Mouse (Mus musculus) adipocyte (in vitro differentiated cells): ENCODE data around the gene B4galt4.
A peak's percentile ranks its signal among the peaks of the same experiment; 100 is the strongest.

Experiments
- DNase-seq: peaks from one replicate; pipeline ENCODE4 v3.0.0-alpha.2; 2016; ENCODE audit warnings: low spot score

The B4galt4 gene

GRCm38 (mm10) chr16:38729139-38729538 lies 12.9 kb upstream of the B4galt4 start:
- DNase-seq: no peak

GRCm38 (mm10) chr16:38729610-38730288 lies 12.3 kb upstream of the B4galt4 start:
- DNase-seq: peak; percentile 78

DNA sequence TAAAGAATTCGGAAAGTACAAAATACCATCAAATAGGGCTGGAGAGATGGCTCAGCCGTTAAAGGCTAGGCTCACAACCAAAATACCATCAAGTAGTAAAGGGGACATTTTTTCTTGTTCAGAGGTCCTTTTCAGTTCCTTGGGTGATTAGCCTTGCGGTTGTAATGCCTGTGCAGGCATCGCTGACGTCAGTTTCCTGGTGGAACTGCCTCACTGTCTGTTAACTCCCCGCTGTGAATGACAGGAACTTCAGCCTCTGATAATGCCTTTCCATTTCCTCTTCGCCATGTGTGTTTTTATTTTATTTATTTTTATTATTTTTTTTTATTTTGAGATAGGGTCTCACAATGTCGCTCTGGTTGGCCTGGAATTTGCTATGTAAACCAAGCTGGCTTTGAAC lies 11.1 kb upstream of the B4galt4 start:
- DNase-seq: no peak

GRCm38 (mm10) chr16:38741204-38741903 lies 710 bp upstream of the B4galt4 start:
- DNase-seq: no peak

DNA sequence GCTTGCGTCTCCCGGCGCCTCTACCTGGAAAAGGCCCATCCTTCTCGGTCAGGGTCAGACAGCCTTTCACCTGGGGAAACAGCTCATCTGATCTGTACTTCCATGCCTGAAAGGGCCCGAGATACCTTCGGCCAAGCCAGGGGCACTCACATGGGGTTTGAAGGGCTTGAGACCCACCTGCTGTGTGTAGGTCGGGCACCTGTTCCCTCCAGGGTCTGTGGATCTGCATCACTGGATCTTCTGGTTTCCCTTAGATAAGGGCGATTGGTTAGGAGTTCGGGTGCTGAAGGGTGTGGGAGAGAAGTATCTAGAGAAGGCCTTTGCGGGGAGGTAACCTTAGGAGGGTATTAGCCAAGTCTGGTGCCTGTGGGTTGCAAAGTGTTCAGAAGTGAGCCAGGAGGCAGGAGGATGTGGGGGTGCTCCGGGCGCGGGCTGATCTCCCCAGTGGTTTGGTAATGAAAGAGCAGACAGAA lies 631 bp downstream of the B4galt4 start:
- no peak for DNase-seq

- DNase-seq: no peak
Measured at GRCm38 (mm10) chr16:38743941-38744673, 2.0 kb downstream of the B4galt4 start.

DNA sequence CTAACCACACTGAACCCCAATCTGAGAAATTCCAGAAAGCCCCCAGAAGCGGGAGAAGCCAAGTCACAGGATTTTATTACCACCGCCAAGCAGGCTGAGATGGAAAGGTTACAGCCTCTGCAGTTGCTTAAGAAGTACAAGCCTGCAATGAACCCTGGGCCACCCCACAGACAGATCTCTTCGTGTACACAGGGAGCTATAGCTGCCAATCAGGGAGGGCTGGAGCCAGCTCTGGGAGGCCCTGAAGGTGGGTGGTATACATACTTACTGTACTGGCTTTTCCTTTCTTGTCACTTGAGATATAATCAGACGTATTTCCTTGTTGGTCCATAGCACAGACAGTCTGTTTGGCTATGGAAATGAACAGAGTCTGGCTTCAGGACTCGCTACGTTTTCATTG lies 8.7 kb downstream of the B4galt4 start:
- no peak for DNase-seq

DNA sequence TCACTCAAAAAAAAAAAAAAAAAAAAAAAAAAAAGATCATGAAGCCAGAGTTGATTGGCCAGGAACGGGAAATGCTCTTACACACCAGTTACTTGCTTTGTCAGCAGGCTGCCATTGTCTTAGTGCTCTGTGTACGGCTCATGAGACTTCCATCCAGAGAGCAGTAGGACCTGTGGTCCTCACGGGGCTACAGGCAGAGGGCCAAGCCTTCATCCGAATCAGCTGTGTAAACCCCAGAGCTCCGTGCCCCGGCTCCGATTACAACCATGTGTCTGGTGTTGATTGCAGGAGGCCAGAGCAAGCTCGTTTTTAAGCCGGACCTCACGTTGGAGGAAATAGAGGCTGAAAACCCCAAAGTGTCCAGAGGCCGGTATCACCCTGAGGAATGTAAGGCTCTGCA lies 11.6 kb downstream of the B4galt4 start:
- DNase-seq: no peak

DNA sequence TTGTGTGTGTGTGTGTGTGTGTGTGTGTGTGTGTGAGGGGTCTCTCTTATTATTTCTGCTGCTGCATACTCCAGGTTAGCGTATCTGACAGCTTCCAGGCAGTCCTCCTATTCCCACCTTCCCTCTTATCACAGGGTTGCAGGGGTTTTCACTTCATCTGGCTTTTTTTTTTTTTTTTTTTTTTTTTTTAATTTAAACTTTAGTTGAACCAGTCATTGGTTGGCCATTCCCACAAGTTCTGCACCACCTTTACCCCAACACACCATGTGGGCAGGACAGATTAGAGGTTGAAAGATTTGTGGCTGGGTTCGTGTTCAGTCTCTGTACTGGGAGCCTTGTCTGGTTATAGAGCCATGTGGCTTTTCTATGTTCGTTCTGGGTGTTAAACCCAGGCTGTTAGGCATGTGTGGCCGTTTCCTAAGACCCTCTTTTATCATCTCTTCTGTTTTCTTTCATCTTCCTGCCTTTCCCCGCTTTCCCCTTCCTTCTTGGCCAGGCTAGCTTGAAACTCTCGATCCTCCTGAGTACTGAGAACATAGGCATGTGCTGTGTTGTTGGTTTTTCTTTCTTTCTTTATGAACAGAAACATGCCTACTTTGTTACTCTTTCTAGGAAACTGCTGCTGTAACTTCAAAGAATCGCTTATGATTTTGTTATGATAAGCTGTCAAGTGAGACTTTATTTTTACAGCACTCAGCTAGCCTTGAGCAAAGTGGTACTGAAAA lies 13.6 kb downstream of the B4galt4 start:
- DNase-seq: no peak

DNA sequence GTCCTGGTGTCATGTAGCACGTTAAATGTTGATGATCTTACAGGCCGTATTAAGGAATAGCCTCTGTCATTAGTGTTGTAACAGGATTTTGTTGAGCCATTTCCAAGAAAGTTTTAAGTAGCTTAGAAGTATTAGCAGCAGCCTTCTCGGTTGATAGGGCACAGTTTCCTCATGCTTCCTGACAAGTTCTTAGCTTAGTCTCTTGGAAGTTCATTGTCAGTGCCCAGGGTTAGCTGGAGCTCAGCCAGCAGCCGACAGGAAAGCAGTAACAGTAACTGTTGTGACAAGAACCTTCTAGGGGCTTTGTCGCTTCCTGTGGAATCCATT lies 14.1 kb downstream of the B4galt4 start:
- peak; percentile 43 for DNase-seq

- DNase-seq: no peak
Measured at GRCm38 (mm10) chr16:38756572-38756971, 14.5 kb downstream of the B4galt4 start.

- DNase-seq: no peak
Measured at GRCm38 (mm10) chr16:38757626-38758025, 15.6 kb downstream of the B4galt4 start.

GRCm38 (mm10) chr16:38758104-38758861 lies 16.2 kb downstream of the B4galt4 start:
- no peak for DNase-seq

GRCm38 (mm10) chr16:38760239-38760638 lies 18.2 kb downstream of the B4galt4 start:
- DNase-seq: no peak

DNA sequence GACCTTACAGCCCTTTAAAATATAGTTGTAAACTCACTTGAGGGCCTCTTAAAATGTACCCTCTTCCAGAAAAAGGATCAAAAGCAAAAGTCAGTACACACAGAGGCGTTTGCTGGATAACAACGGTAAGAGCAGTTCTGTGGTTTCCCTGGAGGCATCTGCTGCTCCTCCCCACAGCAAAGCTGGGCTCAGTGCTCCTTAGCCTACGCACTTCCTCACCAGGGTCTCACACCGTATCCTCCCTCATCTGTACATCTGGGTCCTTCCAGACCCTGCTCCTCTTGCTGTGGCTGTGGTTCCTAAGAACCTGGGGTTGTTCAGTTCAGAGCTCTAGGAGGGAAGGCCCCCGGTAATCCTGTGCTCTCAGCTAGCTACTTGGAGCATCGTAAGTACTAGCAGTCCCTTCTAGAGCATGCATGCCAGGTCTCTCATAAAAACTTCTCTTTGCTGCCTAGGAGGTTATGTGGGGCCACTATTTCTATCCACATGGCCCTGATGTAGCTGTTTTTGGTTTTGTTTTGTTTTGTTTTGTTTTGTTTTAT lies 18.8 kb downstream of the B4galt4 start:
- DNase-seq: no peak

DNA sequence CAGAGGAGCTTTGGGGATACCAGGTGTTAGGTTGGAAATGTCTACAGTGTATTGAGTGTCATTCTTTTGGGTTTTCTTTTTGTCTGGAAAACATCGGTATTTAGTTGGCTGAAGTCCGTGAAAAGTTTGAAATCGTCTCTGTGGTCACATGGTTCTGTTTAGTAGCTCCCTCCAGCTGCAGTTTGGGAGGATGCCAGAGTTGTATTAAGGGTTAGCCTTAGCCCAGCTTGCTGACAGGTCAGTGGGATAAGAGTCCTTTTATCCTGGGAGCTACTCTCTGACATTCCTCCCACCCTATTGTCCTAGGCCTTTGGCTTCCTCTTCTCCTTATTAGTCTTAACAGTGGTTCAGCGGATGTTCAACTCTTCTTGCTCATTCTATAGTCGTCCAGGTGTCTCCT lies 19.9 kb downstream of the B4galt4 start:
- peak; percentile 17 for DNase-seq

DNA sequence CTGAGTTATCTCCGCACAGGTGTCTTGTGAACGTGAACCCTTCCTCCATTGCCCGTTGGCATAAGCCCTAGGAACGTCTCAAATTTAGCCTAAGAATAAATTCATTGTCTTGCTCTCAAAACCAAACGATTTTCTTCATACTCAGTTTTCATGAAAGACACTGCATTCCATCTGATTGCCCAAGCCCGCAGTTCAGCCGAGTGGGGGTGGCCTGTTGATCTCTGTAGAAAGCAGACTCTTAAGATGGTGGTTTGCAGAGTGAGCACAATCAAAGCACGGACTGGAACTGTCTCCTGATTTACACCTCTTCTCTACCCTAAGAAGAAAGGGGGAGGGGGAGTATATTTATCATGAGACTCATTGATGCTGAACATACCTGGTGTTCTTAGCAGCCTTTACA lies 20.3 kb downstream of the B4galt4 start:
- no peak for DNase-seq

GRCm38 (mm10) chr16:38763508-38763907 lies 21.4 kb downstream of the B4galt4 start:
- no peak for DNase-seq

- no peak for DNase-seq
Measured at GRCm38 (mm10) chr16:38766671-38767070, 24.6 kb downstream of the B4galt4 start.

- DNase-seq: no peak
Measured at GRCm38 (mm10) chr16:38767761-38768160, 25.7 kb downstream of the B4galt4 start.

DNA sequence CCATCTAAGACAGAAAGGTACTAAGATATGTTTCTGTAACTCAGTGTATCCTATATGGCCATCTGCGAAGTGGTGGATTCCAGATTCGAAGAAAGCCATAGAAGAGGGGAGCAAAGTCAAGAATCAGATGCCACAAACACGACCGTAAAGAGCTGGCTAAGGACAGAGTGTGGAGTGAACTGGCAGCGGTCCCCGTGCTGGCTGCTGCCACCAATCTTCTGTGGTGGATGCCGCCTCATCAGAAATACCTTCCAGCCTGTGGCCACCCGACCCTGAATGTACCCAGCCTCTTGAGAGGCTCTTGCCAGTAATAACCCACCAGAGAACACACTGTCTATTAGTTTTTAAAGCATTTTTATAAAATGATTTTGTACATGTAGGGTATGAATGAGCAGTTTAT lies 26.3 kb downstream of the B4galt4 start:
- DNase-seq: no peak
